Mouse (Mus musculus) lung, postnatal 36 days (tissue): ENCODE measurements at regions not wholly inside any gene's neighbourhood (a gene's known extent, or its start where the extent isn't known, plus 50 kb on each side); places are given as distances from the start of the nearest gene placed in this dataset.
A peak's percentile ranks its signal among the peaks of the same experiment; 100 is the strongest.

Experiments used
- DNase-seq: peaks from one replicate; pipeline ENCODE4 v3.0.0; 2022; ENCODE audit warnings: mixed read lengths

DNA sequence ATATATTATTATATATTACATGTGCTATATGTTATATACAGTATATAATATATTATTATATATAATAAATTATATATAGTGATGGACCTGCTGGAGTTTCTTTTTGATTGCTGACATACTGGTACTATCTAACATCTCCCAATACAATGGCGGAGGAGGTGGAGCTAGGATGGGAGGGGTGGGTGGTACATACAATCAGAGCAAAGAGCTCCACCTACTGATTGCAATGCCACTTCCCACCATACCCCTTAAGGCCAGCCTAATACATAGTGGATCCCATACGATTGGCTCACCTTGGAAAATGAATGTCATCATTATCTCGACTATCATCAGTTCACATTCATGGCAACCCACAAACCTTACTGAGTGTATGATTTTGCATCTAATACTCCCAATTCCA is 323.0 kb downstream of the Klf5 start:
- DNase-seq = peak; percentile 23

- DNase-seq = peak; percentile 37
These were observed 326.2 kb downstream of the Klf5 start for GRCm38 (mm10) chr14:99624380-99625327.

DNA sequence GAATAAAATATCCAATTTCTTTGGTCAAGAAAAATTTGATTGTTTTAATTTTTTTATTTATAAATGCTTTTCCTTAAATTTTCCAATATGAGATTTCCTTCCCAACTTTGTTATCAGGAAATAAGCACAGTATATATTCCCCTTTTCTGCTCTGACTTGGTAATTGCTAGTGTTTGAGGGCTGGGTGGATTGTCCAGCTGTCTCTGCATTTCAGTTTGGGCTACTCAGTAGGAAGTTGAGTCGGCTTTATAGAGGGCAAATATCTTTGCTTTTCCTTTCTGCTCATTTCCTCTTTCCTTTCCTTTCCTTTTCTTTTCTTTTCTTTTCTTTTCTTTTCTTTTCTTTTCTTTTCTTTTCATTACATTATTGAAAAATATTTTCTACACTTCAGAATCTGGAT is 329.1 kb downstream of the Klf5 start:
- DNase-seq = no peak

DNA sequence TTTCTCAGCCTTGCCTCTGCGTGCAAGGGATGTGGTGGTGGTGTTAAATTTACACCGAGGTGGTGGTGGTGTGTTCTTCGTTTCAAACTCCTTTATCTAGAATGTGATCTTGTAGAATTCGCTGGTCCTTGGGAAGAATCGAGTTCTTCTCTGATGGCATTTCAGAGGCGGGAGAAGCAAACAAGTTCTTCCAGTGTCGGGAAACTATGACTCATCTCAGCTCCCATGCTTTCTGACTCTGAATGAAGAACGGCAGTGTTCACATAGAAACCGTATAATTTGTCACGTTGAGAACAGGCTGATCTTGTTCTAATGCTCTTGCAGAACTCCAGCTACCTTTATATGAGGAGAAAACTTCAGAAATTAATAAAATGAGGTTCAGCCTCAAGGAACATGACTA is 332.6 kb downstream of the Klf5 start:
- peak; percentile 32 for DNase-seq

DNA sequence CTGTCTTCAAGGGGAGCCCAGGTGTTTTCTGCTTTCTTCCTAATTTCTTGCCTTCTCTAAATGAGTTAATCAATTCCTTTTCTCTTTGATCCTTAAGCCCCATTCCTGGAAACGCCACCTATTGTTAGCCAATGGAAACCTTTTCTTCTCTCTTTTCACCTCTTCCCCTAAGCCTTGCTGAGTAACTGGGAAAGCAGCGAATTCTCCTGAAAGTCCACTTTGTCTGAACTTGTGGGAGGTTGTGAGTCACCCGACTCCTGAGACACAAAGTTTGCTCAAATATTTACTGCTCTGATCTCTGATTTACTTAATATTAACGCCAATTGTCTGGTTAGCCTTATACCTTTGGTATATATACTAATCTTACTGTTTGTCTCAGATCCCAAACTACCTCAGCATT is 334.0 kb downstream of the Klf5 start:
- no peak for DNase-seq

GRCm38 (mm10) chr14:99635556-99636150 is 337.2 kb downstream of the Klf5 start:
- no peak for DNase-seq

DNA sequence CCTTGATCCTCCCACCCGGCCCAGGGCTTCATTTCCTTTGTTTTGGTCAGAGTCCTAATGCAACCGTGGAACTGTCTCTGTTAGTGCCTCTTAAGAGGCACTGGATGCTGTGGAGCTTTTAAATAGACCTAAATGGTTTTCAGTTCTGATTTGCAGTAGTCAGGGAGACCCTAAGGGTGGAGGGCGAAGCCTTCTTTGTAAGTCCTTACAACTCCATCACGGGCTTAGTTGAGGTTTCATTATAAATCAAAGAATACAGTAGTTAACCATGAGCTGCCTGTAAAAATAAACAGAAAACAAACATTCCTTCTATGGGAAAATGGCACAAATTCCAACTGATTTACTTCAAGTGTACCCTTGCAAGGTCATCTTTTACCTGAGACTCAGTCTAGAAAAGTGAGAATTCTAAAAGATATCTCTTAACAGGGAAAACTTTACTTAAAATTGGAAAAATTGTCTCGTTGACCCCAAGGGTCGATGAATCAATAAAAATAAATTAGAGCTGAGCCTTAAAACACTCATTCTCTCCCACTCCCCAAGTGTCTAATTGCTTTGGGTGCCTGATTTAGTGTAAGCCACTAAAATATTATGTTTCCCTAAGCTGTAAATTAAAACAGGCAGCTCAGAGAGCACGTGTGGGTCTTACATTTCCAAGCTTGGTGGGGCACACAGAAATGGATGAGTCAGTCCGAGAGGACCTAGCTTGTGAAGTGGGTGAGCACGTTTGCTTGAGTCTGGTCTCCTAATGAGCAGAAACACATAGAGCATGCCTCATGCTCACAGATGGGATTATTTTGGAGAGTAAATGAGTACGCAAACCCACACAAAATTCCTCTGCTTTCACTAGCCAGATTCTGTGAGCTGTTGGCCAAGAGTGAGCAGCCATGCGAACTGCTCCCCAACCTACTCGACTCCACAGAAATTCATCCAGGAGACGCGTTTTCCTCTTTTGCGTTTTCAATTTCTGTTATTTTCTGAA is 343.3 kb downstream of the Klf5 start:
- no peak for DNase-seq

DNA sequence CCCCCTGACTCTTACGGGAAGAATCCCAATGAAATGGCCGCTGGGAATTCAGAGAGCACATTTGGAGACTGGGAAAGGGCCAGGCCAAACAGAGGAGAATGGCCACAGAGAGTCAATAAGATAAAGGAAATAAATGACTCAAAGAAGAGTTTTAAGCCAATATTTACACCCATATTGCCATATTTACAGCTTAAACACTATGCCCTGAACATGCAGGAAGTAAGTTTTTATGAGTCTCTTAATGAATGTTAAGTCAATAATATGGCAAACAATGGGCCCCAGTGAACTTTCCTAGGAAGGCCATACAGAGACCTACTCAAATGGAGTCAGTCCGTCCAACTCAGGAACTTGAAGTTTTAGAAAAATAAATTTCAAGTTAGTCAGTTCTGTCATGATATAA is 347.8 kb downstream of the Klf5 start:
- peak; percentile 4 for DNase-seq

GRCm38 (mm10) chr14:99674399-99674798 is 375.9 kb downstream of the Klf5 start:
- peak; percentile 6 for DNase-seq

DNA sequence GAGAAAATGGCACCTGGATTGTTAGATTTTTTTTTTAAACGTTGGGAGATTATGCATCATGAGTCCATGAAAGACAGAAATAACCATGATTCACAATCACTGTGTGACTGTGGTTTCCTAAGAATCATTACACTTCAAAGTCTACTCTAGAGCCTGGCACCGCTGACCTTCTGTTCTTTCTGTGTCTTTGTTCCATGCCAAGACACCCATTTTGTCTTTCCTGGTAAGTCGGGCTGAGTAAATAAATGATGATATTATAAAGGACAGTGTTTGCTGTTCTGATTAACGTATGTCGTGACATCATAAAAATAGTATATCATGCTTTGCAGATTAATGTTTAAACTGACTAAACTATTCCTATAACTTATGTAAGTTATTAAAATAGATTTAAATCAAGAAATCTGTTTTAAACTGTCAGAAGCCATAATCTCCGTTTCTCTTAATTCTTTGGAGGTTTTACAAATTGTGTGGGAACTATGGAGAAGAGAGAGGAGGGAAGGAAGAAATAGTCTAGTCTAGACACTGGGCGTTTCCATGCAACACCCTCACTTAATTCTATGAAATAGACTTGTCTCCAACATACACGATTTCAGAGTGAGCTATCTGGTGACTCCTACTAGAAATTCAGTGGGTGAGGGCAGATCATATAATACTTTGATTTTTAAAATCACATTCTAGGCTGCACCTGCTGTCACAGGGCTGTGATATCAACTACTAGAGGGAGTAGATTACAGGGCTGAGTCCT is 388.7 kb downstream of the Klf5 start:
- no peak for DNase-seq

- no peak for DNase-seq
These were observed 389.9 kb downstream of the Klf5 start for GRCm38 (mm10) chr14:99688415-99688814.

GRCm38 (mm10) chr14:99696301-99696700 is 397.8 kb downstream of the Klf5 start:
- DNase-seq = no peak

GRCm38 (mm10) chr14:99699545-99699944 is 401.1 kb downstream of the Klf5 start:
- DNase-seq = no peak

DNA sequence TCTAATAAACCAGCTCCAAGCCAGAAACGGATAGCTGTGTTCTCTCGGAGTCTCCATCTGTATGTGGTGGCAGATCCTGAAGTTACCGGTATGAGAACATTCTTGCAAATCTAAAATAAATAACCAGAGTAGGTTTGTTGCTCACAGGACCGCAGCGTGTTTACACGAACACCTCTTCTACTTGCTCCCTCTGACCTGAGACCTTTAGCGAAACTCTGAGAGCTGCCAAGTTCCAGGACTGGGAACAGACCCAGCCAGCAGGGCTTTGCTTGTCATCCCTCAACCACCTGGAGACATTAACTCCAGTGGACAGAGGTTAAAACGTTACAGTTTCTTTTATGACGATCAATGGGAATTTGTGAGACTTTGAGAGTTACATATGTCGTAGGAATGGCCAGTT is 407.5 kb downstream of the Klf5 start:
- DNase-seq = peak; percentile 68

DNA sequence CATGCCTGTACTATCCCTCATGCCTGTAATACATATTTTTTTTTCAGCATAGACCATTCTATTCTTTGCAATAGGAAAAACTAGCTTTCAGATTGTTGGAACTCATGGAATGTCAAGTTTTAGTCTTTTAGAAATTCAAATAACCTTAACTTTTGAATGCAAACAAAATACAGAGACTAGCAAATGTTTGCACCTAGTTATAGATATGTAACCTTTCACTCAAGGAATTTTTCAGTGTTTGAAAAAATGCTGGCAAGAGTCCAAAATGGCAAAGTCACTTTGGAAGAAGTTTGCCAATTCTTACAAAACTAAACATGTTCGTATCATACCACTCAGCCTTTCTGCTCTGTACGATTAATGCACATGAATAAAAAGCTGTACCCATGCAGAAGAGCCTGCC is 409.6 kb downstream of the Klf5 start:
- DNase-seq = peak; percentile 22

DNA sequence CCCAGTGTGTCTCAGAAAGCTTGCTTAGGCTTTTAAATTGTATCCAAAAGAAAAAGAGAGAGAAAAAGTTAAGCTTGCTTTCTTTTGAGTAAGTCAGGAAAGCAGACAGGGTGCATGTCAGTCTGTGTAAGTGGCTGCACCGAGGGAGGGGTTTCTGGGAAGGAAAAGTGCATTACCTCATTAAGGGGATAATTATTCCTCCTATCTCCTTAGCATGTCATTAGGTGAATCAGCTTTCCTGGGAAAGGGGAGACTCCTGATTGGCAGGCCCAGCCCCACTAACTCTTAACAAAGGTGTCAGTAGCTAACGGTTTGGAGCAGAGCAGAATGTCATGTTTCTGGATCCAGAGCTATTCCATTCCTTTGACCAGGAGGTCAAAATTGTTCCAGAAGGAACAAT is 411.3 kb downstream of the Klf5 start:
- DNase-seq = no peak

- no peak for DNase-seq
These were observed 412.2 kb downstream of the Klf5 start for GRCm38 (mm10) chr14:99710656-99711177.

- no peak for DNase-seq
These were observed 414.1 kb downstream of the Klf5 start for GRCm38 (mm10) chr14:99712624-99713023.

DNA sequence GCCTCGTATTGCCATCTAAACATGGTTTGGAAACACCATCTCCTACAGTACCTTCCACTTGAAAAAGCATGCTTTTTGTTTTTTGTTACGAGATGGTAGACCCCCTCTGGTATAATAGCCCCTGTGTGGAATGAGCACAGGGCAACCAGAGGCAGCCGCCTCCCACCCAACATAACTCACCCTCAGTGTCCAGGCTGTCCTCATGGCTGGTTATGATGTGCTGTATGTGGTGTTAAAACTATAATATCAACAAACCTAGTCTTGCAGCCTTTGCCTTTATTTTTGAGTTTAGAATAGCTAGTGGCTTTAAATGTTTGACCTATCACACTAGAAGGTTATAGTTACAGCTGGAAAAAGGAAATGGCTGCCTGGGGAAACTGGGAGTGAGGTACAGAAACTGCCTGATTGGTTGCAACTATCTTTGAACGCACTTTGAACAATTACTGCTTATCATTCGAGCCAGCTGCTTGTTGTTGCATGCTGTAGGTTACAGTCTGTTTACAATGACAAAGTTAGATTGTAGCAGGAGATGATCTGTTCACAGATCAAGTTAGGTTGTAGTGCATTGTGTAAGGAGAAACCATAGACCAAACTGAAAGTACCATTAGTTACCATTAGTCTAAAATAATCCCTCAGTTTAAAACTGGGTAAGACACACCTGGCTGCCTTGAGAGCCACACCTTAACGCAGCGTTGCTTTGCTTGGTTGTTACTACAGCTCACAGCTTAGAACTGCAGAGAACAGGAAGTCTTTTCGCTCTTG is 414.8 kb downstream of the Klf5 start:
- DNase-seq = no peak

DNA sequence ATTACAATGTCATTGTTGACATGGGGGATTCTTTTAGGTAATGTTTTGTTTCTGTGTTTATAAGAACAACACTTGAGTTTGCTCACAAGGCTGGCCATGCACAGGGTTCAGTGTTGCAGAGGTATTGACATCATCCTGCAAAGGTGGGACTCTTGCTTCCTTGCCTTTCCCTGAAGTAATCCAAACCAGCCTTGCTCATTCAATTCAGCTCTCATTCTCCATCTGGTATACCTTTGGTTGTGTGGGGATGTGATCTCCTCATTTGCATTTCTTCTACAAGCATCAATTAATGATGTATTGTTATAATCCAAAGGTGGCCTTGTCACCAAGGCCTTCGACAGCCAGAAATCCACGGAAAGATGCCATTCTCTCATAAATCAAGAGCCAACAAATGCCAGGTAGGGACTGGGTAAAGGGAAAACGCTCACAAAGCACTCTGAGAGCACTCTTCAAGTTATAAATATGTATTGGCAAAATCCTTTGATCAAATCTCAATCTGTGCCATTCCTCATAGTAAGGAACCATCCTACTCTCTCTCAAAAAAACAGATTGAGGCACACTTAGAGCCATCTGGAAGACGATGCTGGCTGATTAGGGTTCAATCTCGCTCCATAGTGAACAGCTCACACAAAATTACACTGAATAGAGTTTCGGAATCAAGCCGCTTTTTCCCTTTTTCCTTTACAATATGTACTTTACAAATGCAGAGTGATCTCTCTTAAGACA is 435.1 kb downstream of the Klf5 start:
- no peak for DNase-seq

DNA sequence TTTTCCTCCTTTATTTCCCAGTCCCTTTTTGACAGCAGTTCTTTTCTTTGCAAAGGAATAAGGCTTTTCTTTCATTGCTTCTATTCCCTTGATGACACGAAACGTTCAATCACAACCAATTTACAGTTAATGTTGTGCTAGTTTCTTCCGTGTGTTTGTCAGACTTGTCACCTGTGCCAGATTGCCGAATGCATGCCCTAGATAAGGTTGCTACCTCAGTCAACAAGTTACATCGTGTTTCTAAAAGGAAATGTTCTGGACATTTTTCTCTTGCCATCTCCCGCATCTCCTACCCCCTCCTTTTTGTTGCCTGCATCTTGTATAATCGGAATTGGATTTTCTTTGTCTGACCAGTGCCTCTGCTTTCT is 435.7 kb downstream of the Klf5 start:
- DNase-seq = no peak
